Mouse (Mus musculus) embryo, embryonic 10.5 days (tissue): Measurements from ENCODE around the gene Cobl.

Source experiments
- DNase-seq: peaks from one replicate; pipeline ENCODE4 v3.0.0-alpha.2; 2015; ENCODE audit warnings: low spot score

Cobl gene

DNA sequence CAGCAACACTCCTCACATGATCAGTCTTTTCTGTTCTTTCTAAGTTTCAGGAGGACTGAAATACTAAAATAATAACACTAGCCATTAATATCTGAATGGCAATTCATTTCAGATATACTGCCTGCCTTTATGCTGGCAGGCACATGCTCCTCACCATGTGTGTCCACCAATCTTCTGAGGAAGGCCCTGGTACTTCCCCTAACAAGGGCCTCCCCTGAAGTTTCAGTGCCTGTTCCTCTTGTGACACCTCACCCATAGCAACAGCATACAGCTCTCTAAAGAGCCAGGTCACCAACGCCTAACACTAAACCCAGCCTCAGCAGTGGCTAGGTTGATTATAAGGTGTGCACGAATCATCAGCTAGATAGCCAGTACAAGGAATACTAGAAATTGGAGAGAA, 20.5 kb downstream of the Cobl start:
- no peak for DNase-seq

DNA sequence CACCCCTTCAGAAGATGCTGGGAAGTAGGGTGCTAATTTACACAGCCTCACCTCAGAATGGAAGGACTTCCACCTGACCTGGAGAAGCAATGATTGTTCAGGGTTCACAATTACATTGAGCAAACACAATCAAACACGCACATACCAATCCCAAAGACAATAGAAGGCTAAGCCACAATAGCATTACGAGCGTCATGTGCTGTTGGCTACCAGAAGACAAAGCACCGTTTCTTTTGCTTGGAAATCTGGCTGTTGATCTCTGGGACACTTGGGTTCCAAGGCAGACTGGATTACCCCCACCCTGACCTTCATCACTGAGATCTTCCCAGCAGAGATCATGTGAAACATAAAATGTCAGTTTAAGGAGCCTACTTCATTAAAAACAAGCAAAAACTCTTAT, 21.1 kb downstream of the Cobl start:
- no peak for DNase-seq

DNA sequence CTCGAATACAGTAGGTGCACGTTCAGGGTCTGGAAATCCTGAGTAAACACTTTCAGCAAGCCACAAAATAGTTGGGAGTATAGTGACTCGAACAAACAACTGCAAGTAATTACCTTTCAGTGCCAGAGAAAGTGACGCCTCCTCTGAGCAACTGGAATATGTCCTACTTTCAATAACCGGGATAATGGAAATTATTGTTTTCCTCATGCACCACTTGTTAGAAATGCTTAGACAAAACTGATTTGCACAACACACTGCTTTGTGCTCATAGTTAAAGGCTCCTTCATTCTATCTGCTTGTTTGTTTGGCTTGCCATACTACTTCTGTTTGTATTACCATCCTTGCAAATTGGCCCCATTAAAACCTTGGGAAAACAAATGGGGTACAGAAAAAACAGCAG, 21.6 kb downstream of the Cobl start:
- DNase-seq = no peak

DNA sequence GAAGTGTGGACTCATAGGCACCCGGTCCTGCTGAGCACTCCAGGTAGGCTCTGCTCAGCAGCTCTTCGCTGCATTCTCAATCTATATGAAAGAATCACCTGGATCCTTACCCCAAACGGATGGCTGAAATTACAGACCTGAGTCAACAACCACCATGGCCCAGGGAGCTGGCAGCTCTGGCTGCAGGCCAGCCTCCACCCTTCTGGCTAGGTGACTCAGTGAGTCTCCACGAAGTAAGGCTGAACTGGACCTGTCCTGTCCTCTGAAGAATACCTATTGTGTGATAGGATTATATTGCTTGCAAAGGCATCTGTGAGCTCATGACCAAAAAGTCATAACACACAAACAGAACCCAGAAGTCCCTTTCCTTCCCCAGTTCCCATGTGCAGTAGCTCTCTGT, 22.5 kb downstream of the Cobl start:
- no peak for DNase-seq

DNA sequence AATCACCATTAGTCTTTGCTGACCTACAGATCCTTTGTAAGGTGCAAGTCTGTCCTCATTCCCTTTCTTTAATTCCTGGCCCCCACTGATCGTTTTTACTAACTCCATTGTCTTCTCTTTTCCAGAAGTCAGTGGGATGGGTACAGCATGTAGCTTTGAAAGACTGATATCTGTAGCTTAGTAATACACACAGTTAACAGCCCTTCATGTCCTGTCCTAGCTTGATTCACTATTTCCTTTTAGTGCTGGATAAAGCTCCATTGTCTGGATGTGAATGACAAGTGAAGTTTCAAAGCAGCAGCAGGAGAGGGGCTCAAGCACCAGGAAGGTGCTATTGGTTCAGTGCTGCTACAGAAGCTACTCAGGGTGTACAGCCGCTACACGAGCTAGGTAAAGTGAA, 28.9 kb downstream of the Cobl start:
- no peak for DNase-seq

DNA sequence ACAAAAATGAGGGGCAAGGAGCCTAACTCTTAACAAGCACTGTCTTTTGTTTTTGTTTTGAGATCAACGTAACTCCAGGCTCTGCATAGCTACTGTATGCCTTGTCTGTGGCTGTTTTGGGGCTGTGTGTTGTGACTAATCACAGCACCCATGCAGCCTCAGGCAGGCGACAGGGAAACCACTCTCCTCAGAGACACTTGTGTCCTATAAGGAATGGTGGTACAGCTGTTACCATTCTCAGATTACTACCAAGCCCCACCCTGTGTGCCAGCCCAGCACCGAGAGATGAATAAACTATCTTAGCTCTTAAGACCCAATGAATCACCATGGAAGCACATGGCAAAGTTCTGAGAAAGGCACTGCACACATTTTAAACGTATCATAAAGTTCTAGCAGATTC, 29.7 kb downstream of the Cobl start:
- no peak for DNase-seq

DNA sequence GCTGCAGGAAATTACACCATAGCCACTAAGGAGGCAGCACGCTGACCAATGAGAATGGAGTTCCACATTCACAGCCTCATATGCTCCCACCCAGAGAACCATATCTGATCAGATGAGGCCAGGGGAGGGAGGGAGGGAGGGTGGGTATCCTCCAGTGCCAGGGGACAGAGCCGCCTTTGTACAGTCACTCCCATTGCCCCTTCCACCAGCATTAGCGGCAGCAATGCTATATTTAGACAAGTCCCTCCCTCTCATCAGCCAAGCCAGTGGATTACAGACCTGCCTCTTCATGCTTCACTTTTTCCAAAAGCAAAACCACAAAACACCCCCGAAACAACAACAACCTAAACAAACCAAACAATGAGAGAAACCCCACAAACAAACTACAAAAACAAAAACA, 30.2 kb downstream of the Cobl start:
- no peak for DNase-seq

DNA sequence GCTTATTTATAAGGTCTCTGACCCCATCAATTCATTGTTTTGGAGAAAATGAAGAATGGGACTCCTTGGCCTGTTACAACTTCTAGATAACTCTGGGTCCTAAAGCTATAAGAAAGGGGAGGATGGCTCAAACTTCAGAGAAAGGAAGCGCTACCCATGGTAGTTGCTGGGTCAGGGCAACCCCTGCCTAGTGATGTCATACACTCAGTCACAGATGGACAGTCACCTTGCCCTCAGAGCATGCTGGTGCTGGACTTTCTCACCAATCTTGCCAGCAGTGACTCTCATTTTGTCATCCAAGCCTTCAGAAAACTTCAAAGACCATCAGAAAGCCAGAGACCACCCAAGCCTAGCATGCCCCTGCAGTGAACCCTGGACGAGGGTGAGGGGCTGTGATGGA, 32.8 kb downstream of the Cobl start:
- DNase-seq = no peak

DNA sequence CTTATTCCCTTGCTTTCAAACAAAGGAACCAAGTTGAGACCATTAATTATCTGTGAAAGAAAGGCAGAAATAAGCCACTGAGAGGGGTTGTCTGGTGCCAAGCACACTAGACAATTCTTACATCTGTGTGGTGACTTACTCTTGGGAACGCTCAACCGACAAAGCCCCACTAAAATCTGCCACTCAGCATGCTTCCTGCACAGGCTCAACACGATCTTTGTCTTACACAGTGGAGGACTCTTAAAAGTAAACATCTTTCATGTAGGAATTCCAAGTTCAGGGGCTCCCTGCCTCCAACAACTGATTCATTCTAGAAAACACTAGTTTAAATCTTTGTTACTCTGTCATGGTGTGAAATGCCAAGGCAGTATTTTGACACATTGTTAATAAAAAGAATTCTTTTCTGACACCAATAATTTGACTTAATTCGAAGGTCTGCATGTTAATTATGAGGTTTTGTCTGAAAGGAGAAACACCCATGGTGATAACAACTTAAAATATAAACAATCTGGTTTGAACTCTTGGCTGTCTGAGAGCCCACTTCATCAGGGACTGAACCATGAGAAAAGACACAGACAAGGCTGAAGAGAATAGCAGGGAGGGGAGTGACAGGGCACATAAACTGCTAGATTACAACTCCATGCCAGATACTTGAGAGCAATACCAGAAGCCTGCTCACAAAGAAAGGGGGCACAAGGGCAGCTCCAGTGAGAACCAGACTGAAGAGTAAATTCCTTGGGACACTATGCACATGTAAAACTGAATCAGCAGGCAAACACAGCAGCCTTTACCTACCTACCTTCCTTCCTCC, 34.3 kb downstream of the Cobl start:
- DNase-seq = peak; percentile 50

DNA sequence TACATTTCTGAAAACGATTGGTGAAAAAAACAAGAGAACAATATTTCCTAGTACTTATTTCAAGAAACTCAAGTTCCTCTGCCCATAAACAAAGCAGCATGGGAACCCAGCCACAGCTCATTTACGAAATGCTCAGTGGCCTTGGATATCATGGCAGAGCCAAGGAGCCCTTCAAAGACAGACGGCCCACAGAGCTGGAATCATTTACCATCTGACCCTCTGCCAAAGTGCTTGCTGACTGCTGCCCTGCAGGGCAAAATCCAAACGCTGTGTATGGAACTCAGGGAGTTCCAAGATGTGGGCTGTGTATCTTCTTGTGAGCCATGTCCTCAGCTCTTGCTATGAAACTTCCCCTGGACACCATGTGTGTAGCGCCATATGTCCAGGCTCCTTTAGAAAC, 38.0 kb downstream of the Cobl start:
- no peak for DNase-seq

DNA sequence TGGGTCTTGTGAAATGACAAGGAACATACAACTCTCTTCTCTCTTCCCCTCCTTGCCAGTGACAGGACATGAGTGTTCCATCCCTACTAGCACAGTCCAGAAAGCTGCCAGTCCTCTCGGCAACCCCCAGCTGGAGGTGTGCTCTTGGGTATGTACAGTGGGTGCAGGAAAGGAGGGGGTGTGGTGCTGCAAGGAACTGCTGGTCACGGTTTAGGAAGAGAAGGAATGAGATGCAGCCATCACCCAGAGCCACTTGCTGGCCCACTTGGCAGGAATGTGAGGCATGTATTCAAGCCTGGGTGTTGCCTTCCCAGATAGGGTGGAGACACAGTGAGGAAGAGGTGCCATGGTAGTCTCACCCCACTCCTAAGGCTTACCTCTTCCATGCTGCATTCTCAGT, 40.6 kb downstream of the Cobl start:
- DNase-seq = no peak

DNA sequence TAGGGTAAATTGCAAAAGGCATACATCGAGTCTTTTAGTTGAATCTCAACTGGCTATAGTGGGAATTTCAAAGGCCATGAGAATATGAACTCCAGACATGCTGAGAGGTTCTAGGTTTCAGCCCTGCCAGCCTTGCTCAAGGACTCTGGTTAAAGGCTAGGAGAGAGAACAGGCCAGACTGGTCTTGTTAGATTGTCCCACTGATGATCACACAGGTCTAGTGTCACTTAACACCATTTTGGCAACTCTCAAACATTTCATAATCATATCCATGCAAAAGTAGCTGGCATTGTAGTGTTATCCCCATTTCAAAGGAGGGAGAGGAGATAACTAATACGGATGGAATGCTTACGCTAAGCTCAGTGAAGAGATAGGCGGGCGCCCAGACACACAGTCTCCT, 43.6 kb downstream of the Cobl start:
- DNase-seq = no peak

DNA sequence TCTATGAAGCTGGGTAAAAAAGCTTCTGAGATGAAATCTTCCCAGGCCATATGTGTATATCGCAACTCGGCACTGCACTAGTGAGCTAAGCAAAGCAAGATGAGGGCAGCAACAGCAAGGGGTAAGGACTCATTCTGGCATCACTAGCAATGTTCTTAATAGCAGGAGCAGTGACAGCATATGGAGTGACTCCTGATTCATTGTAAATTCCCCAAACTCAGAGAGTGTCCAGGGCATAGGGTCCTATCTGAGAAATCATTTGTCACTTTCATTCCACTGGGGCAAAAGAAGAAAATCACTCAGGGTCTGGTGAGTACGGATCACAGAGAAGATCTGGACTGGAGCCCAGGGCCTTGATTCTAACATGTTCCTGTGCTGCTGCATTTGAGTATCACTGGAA, 44.6 kb downstream of the Cobl start:
- no peak for DNase-seq

DNA sequence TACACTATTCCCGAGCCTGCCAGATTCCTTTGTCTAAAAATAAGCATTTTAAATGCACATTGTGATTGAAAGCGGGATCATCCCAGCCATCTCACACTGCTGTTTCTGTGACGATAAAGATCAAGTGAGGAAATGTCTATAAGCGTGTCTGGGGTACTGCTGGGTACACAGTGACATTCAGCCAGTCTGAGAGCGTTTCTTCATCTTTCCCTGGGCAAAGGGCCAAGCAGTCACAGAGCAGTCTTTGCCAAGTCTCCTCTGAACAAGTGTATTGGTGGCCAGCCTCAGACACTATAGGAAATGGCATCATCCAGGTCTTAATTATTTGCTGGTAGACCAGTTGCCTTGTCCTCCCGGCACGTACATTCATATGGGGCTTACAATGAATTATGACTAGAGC, 47.9 kb downstream of the Cobl start:
- no peak for DNase-seq

DNA sequence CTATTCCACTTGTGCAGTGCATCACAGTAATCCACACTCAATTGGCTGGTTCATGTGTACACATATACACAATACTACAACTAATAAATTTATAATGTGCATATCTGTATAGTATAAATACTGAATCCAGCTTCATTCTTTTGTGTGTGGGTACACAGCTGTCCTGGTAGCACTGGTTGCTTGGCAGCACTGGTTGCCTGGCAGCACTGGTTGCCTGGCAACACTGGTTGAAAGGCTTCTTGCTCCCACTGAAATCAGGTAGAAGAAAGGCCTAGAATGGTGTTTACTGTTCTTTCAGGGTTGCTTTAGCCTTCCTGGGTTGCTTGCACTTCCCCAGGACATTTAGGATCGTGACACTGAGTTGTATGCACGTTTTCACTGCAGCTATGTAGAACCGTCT, 49.4 kb downstream of the Cobl start:
- peak; percentile 78 for DNase-seq

DNA sequence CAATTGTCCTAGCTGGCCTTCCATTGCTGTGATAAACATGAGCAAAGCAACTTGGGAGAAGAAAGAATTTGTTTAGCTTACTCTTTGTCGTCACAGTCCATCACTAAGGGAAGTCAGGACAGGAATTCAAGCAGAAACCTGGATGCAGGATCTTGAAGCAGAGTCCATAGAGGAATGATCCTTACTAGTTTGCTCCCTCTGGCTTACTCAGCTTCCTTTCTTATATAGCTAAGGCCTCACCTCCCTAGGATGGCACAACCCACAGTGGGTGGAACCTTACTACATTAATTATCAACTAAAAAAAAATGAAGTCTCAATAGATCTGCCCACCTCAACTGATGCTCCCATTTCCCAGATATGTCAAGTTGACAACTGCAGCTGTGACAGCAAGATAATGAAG, 52.8 kb downstream of the Cobl start:
- DNase-seq = no peak

DNA sequence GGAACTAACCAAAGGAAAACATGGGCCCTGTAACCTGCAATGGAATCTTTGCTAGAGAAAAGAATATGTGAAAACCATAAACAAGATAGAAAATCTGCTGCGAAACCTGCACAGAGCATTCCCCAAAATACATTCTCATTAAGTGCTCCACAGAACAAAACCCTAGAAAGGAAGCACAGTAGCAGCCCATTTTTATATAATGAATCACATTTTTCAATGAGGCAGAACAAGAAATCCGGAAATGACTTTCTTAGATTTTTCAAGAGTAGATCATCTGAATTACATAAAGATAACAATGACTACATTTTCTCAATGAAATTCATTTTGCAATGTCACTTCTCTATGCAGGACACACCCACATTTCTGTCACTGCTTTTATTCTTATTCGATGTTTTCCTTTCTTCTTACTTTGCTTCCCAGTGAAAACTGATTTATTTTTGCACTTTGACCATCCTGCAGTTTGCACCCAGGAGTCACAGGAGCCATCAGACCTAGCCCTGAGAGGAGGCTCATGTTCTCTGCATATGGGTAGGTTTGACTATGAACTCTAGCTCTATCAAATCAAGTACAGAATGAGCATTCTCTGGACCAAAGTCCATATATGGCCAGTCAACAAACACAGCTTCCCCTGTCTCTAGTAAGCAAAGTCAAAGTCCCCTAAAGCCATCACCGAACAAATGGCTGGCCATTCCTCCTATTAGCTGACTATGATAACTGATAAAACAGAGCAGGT, 53.5 kb downstream of the Cobl start:
- no peak for DNase-seq

DNA sequence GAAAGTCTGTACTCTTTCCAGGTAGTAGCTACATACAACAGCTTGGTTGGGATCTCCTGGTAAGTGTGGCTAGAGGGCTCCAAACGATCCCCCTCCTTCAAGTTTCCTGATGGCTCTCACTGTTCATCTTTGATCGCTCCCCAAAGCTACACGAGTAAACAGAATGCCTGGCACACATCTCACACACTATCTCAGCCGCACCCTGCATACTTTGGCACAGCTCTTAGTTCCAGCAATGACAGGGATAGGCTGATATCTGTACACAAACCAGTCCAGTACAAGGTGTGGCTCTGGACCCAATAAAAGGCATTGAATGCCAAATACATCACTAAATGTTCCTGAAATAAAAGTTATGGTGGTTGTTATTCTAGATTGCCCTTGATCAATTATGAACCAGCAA, 55.3 kb downstream of the Cobl start:
- DNase-seq = no peak

DNA sequence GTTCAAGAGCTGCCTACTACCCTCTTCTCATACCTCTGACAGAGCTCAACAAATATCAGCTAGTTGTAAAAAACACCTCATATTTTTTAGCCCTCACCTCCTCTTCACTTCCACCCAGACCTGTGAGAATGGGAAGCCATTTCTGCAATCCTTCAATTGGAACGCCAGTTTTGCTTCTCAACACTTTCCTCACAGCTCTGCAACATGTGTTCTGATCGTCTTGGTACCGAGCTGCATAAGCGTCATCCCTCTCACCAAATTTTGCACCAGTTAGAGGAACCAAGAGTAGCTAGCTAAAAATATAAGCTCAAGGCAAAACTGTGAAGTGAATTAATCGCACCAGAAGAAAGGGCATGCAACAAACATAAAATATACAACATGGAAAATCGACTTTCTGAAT, 56.9 kb downstream of the Cobl start:
- no peak for DNase-seq

DNA sequence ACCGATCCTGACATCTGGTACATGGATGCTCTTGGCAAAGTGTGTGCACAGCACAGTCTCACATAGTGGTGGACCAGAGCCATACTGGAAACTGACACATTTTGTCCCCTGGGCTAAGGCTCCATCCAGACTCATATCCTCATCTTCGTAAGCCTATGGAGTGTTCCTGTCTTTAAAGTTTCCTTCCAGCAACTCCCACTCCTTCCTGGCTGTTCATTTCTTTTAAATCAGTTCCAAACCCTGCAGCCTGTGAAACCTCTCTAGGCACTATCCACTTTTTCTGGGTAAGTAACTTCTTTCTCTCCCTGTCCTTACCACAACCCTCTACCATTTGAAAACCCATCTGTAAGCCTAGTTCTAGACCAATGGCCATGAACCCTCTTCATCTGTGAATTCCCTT, 64.9 kb downstream of the Cobl start:
- no peak for DNase-seq

DNA sequence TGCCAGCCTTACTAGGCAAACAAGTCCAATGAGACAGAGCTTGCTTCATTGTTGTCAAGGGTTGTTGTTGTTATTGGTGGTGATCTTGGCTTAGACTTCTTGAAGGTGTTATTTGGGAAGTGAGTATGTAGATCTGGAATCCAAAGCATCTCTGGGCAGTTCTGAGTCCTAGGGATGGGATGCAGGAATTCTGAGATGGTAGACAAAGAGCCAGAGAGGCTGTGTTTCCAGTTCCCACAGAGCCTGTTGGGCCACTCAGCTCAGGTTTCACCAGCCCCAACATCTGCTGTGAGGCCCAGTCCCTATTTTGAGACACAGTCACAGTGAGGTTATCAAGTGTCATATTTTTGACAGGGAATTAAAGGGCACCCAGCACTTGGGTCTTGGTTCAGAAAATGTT, 68.6 kb downstream of the Cobl start:
- peak; percentile 15 for DNase-seq

DNA sequence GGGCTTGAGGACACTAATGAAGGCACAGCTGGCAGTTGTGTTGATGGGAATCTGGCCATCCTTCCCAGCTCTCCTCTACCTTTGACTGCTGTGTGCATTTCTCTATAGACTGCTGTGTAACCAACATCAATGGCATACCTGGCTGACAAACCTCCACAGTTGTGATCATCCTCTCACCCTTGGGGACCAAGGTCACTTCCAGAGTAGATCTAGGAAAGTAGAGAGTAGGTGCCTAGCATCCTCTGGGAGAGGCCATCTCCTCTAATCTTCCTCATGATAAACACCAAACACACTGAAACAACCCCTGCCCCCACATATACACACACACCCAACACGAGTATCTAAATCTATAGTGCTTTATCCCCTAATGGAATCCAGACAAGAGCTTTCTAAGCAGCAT, 70.1 kb downstream of the Cobl start:
- no peak for DNase-seq

DNA sequence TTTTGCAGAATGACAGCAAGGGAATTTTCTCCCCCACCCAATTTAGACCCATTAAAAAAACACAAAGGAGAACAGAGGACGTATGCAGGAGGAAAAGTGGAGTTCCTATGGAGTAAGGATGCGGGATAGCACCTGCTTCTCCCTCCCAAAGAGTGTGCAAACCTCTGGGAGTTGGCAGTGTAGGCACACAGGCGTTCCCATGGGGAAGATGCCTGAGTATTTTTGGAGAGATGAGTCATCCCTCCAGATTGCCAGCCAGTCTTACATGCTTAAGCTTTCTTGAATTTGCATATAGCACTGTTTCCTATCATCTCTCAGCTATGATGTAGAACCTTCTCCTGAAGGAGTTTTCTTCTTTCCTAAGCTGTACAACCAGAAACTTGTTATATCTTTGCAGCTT, 70.6 kb downstream of the Cobl start:
- DNase-seq = no peak

DNA sequence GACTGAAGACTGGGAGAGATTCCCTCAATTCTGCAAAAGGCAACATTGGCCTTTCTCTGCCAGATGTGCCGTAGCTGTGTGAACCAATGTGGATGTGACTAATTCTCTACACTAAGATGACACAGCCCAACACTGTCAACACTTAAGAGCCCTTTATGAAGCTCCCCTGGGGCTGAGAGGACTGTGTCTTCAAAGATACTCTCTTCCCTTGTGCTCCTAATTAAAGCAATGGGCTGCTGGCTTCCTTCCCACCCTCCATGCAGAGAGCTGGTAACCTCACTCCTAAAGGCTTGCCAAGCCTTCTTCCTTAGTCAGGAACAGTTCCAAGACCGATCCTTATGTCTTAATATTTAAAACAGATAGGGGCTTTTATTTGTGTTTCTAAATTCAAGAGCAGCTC, 79.9 kb downstream of the Cobl start:
- no peak for DNase-seq
